Mouse (Mus musculus): ENCODE measurements around the gene Smg9. TPM values are rescaled to one million over a fixed set of nuclear protein-coding genes. Genes with fewer than 3 reads are reported as not detected.
A peak's percentile ranks its signal among the peaks of the same experiment; 100 is the strongest.

The Smg9 gene
- polyA plus RNA-seq, 1 experiment from 2014 or later, result 33.4 TPM

DNA sequence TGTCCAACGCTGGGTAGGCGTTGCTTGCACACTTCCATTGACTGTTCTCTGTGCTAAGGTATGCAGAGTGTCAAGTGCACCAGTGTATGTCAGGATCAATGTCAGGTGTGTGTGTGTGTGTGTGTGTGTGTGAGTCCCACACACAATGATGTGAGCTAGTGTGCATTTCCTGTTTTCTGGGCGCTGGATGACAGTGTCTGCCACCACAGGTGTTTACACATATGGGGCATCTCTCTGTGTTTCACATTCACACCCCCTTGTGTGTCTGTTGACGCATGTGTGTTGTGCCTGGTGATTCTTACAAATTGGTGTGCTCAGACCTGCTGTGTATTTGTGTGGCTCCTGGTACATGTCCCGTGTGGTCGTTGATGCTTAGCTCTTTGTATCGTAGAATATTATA lies 30.5 kb upstream of the Smg9 start:
- H3K36me3 ChIP-seq, result no peaks in the 10 kb centered on the region
- H3K4me1 ChIP-seq, result peaks cover 8% of the 10 kb centered on the region
- H3K9ac ChIP-seq (replicated peaks), result no peak overlapping the region
- H3K27ac ChIP-seq (replicated peaks), result no peak overlapping the region
- WGBS, result 88% methylated on average over 7 of the region's 7 CpGs
- H3K27me3 ChIP-seq, result peaks cover 3% of the 10 kb centered on the region; the same call in 1 of the 2 replicates
- H3K4me2 ChIP-seq (replicated peaks), result no peak overlapping the region
- no peak for ATAC-seq (replicated peaks)
- no peaks in the 10 kb centered on the region for H3K9me3 ChIP-seq
- H3K4me3 ChIP-seq, result no peak overlapping the region

DNA sequence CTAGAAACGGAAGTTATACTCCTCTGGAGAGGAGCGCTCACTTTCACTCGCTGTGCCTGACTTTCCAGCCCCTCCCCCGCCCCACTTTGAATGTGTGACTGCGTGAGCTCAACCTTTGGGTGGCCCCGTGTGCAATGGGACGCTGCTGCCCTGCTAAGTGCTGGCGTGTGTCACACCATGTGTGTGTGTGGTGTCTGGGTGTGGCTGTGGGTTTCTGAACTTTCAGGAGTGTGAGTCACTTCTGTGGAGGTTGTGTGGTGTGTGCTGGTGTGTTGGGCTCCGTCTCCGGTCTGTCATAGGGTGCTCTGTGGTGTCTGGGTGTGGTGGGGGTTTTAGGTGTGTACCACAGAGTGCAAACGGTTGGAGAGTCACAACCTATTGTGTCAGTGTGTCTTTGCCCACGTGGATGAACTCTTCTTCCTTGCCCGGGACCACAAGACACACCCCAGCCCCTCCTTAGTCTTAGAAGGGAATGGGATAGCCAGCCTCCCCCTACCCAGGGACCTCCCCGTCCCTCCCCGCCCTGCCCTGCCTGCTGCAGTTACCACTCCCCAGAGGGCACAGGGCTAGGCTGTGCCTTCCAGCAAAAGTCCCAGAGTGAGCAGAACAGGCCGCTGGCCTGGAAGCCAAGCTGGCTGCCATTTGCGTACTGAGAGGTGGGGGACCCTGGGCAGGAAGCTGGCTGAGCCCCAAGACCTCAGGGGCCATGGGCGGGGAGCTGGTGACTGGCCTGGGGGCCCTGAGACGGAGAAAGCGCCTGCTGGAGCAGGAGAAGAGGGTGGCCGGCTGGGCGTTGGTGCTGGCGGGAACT lies 29.5 kb upstream of the Smg9 start, which contains the start of gene Kcnn4:
Gene Kcnn4, plus strand, starts transcription at position 533 of the 811 bp plus-strand sequence.
- Histone ChIP-seq H3K4me3 (no peak within 1 kb of the TSS), H3K4me2 (replicated peaks) (no peak within 1 kb of the TSS), H3K9me3 (no peaks in the 10 kb centered on the region), H3K27me3 (no peaks in the 10 kb centered on the region), H3K36me3 (no peaks in the 10 kb centered on the region), H3K27ac (replicated peaks) (no peak within 1 kb of the TSS), H3K4me1 (peaks cover 10% of the 10 kb centered on the region), H3K9ac (replicated peaks) (no peak within 1 kb of the TSS)
- WGBS, result 46% methylated on average over 23 of the region's 23 CpGs
- no peak for ATAC-seq (replicated peaks)

DNA sequence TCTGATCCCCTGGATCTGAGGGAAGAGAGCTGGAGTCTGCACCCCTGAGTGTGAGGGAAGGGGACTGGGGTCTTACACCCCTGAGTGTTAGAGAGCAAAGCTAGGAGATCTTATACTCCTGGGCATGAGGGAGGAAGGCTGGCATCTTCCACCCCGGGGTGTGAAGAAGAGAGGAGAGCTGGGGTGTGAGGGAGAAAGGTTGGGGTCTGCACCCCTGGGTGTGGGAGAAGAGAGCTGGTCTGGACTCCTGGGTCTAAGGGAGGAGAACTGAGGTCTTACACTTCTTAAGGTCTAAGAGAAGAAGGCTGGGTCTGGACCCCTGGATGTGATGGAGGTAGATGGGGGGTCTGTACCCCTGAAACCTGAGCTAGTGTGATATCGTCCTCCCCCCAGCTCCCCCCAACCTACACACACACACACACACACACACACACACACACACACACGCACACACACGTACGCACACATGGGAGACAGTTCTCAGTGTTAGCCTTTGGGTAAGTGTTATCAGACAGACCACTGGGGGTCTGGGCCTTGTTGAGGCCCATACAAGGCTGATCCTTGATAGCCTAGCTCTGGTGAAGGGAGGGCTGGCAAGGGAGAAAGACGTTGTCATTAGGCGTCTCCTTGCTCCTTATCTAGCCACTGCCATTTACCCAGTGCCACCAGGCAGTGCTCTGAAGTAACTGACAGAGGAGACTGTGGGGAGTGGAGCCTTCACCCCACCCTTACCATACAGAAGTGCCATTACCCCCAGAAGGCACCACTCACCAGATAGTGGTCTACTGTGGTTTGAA lies 28.2 kb upstream of the Smg9 start:
- ATAC-seq (replicated peaks), result no peak

DNA sequence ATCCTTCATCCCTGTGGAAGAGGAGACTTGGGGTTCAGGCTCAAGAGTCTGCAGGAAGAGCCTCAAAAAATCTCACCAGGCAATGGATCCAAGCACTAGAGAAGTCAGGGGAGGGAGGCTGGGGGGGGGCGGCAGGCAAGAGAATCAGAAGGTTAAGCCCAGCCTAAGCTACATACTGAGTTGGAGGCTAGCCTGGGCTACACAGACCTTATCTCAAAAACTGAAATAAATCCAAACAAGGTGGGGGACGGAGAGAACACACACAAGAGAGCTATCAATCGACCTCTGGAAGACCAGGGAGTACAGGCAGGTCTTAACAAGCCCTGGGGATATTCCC lies 27.6 kb upstream of the Smg9 start:
- H3K27ac ChIP-seq (replicated peaks), result no peak overlapping the region
- WGBS, result 75% methylated on average over 3 of the region's 3 CpGs
- H3K9me3 ChIP-seq, result no peaks in the 10 kb centered on the region
- no peak for ATAC-seq (replicated peaks)
- H3K4me3 ChIP-seq, result no peak overlapping the region
- no peak overlapping the region for H3K4me2 ChIP-seq (replicated peaks)
- peaks cover 10% of the 10 kb centered on the region for H3K4me1 ChIP-seq
- no peaks in the 10 kb centered on the region for H3K27me3 ChIP-seq
- H3K9ac ChIP-seq (replicated peaks), result no peak overlapping the region
- H3K36me3 ChIP-seq, result no peaks in the 10 kb centered on the region

More for the DNA sequence above, 28.2 kb upstream of the Smg9 start:
- 80% methylated on average over 7 of the region's 7 CpGs for WGBS
- Histone ChIP-seq H3K4me3 (no peak overlapping the region), H3K27me3 (no peaks in the 10 kb centered on the region), H3K9ac (replicated peaks) (no peak overlapping the region), H3K4me2 (replicated peaks) (no peak overlapping the region), H3K27ac (replicated peaks) (no peak overlapping the region), H3K9me3 (no peaks in the 10 kb centered on the region), H3K36me3 (no peaks in the 10 kb centered on the region), H3K4me1 (peaks cover 10% of the 10 kb centered on the region)

DNA sequence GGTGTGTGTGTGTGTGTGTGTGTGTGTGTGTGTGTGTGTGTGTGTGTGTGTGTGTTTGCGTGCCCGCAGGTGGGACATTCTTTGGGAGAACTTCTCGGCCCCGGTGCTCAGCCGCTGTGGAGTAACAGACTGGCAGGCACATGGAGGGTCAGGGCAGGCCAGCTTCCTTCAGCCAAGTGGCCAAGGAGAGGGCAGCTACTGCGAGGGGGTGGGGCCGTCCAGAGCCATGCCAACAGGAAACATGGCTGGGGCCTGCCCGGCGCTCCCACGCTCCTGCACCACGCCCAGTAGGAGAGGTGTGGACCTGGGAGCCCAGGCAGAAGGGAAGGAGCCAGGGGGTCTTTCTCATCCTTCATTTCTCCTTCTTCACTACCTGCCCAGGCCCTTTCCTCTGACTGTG lies 27.1 kb upstream of the Smg9 start:
- peaks cover 4% of the 10 kb centered on the region; the same call in 1 of the 2 replicates for H3K27me3 ChIP-seq
- no peaks in the 10 kb centered on the region for H3K36me3 ChIP-seq
- no peak for ATAC-seq (replicated peaks)
- WGBS, result 94% methylated on average over 9 of the region's 11 CpGs
- H3K4me1 ChIP-seq, result peaks cover 16% of the 10 kb centered on the region
- no peak overlapping the region for H3K4me2 ChIP-seq (replicated peaks)
- no peaks in the 10 kb centered on the region for H3K9me3 ChIP-seq
- no peak overlapping the region for H3K4me3 ChIP-seq
- no peak overlapping the region for H3K27ac ChIP-seq (replicated peaks)
- H3K9ac ChIP-seq (replicated peaks), result no peak overlapping the region

DNA sequence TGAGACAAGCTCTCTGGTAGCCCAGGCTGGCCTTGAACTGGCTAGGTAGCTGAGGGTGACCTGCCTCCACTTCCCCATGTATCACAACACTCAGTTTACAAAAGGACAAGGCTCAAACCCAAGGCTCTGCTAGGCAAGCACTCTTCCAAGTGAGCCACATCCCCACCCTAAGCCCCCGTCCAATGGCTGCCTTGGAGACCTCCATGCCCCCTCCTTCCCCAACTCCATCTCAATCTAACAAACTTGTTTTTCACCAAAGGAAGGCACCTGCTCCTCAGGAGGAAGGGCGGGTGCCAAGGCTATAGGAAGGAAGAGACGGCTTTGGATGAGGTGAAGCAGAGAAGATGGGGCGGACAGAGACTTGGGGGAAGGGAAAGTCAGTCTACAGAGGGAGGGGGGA lies 26.6 kb upstream of the Smg9 start:
- H3K4me2 ChIP-seq (replicated peaks), result no peak overlapping the region
- no peak overlapping the region for H3K4me3 ChIP-seq
- ATAC-seq (replicated peaks), result no peak
- 72% methylated on average over 4 of the region's 4 CpGs for WGBS
- H3K36me3 ChIP-seq, result no peaks in the 10 kb centered on the region
- H3K27ac ChIP-seq (replicated peaks), result 0 out of 2 replicates have a peak overlapping the region, but pooled peaks have one; percentile 52
- peaks cover 18% of the 10 kb centered on the region for H3K4me1 ChIP-seq
- H3K9ac ChIP-seq (replicated peaks), result no peak overlapping the region
- H3K9me3 ChIP-seq, result no peaks in the 10 kb centered on the region
- peaks cover 7% of the 10 kb centered on the region; the same call in 1 of the 2 replicates for H3K27me3 ChIP-seq

DNA sequence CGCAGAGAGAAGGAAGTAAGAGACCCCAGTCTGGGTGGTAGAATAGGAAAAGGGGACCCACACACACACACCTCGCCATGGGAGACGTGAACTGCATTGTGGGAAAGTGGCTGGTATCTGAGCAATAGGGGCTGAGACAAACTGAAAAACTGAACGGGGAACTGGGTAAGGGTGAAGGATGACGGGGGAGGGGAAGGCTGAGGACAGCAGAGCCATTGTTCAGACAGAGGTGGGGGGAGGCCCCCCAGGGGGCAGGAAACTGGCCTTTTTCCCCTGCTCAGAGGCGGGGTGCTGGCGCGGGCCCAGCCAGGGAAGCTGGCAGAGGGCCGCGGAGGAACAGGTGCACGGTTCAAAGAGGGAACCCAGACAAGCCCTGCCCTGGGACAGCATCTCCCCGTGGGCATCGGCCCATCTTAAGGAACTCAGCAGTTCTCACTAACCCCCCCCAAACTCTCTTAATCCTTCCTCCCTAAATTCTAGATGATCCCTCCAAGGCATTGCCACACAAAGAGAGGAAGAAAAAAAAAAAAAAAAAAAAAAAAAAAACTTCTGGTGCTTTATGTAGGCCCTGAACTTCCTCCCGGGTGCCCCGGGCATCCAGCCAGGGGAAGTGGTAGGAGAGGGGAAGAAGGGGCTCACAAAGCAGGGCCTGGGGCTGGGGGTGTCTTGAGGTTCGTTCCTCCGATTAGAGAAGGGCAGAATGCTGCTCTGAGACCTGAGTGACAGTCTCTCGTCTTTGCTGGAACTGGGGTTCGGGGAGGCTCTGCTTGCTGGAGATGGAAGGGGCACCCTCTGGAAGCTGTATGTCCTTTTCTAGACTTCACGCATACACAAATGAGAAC lies 25.7 kb upstream of the Smg9 start:
- peaks cover 18% of the 10 kb centered on the region for H3K4me1 ChIP-seq
- H3K9ac ChIP-seq (replicated peaks), result no peak overlapping the region
- 20% methylated on average over 17 of the region's 20 CpGs for WGBS
- peaks cover 7% of the 10 kb centered on the region; the same call in 1 of the 2 replicates for H3K27me3 ChIP-seq
- H3K36me3 ChIP-seq, result no peaks in the 10 kb centered on the region
- ATAC-seq (replicated peaks), result peak; percentile 63
- no peaks in the 10 kb centered on the region for H3K9me3 ChIP-seq
- H3K27ac ChIP-seq (replicated peaks), result peak overlapping the region; percentile 52
- no peak overlapping the region for H3K4me3 ChIP-seq
- peak overlapping the region; percentile 23; the same call in 1 of the 2 replicates for H3K4me2 ChIP-seq (replicated peaks)

DNA sequence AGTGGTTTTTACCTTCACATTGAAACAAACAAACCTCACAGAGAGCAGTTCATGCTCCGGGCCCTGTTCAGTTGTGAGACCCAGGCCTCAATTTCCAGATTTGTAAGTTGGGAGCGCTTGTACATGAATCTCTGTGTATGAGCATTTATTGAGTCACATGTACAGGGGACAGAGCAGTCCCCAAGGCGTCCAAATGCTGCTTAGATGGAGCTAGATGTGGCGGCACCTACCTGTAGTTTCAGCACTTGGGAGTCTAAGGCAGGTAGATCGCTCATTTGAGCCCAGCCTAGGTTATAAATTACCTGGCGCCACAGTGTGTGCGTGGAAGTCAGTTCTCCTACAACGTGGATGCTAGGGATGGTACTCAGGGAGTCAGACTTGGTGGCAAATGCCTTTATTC lies 23.0 kb upstream of the Smg9 start:
- Histone ChIP-seq H3K9ac (replicated peaks) (no peak overlapping the region), H3K27ac (replicated peaks) (no peak overlapping the region), H3K4me3 (no peak overlapping the region), H3K36me3 (no peaks in the 10 kb centered on the region), H3K27me3 (peaks cover 7% of the 10 kb centered on the region; the same call in 1 of the 2 replicates), H3K4me2 (replicated peaks) (no peak overlapping the region), H3K9me3 (no peaks in the 10 kb centered on the region), H3K4me1 (peaks cover 18% of the 10 kb centered on the region)
- ATAC-seq (replicated peaks), result no peak
- 91% methylated on average over 8 of the region's 8 CpGs for WGBS

DNA sequence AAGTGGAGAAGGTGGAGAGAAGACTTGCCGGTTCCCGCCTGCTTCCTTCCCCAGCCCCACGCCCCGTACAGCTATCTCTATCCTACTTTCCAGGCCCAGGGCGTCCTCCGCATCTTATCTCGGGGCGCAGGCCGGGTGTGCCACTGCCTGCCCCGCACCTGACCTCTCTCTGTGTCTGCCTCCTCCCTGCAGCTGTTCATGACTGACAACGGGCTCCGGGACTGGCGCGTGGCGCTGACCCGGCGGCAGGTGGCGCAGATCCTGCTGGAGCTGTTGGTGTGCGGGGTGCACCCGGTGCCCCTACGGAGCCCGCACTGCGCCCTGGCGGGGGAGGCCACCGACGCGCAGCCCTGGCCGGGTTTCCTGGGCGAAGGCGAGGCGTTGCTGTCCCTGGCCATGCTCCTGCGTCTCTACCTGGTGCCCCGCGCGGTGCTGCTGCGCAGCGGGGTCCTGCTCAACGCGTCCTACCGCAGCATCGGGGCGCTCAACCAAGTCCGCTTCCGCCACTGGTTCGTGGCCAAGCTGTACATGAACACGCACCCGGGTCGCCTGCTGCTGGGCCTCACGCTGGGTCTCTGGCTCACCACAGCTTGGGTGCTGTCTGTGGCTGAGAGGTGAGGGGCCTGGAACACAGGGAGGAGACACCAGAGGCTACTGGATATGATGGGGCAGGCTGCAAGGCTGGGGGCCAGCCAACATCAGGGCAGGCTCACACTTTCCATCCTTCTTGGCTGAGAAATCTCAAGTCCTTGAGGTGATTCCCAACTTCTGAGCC lies 22.1 kb upstream of the Smg9 start:
- peak overlapping the region; percentile 28 for H3K4me3 ChIP-seq
- H3K9me3 ChIP-seq, result no peaks in the 10 kb centered on the region
- no peak for ATAC-seq (replicated peaks)
- no peaks in the 10 kb centered on the region for H3K36me3 ChIP-seq
- H3K27me3 ChIP-seq, result peaks cover 7% of the 10 kb centered on the region; the same call in 1 of the 2 replicates
- 5% methylated on average over 49 of the region's 49 CpGs for WGBS
- no peak overlapping the region for H3K9ac ChIP-seq (replicated peaks)
- H3K27ac ChIP-seq (replicated peaks), result no peak overlapping the region
- peaks cover 18% of the 10 kb centered on the region for H3K4me1 ChIP-seq
- peak overlapping the region; percentile 42 for H3K4me2 ChIP-seq (replicated peaks)

DNA sequence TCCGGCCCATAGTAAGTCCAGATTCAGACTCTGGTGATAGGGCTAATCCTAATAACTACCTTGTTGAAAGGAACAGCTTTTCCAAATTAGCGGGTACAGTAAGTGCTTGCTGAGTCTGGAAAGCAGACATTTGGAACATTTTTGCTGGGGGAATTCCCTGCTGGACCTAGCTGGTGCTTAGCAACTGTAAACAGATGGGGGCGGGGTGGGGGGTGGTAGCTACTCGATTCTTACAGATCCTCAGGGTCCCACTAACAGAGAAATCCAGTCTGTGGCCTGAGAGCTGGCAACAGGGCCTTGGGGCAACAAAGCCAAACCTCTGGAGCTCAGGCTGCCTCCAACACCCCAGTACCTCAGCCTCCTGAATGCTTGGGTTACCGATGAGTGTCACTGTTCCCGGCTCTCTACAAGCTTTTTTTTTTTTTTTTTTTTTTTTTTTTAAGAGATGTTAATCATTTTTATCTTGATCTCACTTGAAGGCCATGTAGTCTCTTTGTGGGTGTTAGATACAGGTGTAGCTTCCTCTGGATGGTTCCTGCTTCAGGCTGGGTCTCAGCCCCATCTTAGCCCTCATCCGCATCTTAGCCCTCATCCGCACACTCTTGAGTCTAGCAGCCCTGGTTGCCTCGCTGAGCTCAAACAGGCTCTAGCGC lies 21.2 kb upstream of the Smg9 start:
- Histone ChIP-seq H3K4me2 (replicated peaks) (no peak overlapping the region), H3K9me3 (no peaks in the 10 kb centered on the region), H3K27ac (replicated peaks) (no peak overlapping the region), H3K4me3 (no peak overlapping the region), H3K36me3 (no peaks in the 10 kb centered on the region), H3K4me1 (peaks cover 17% of the 10 kb centered on the region), H3K9ac (replicated peaks) (no peak overlapping the region), H3K27me3 (peaks cover 7% of the 10 kb centered on the region; the same call in 1 of the 2 replicates)
- 74% methylated on average over 10 of the region's 10 CpGs for WGBS
- no peak for ATAC-seq (replicated peaks)

DNA sequence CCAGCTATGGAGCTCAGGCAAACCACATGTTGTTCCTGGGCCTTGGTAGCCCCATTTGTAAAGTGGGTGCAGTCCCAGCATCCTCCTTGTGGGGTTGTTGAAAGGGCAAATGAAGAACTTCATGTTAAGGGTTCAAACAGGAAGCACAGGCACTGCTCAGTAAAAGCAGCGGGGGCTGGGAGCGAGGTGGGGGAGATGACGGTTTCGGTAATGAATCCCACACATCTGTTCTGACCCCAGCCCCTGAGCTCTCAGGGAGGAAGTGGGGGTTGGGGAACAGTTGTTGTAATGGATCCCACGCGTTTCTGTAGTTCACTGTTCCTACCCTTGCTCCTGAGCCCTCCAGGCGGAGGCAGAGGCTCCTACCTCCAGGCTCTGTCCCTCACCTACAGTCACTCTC lies 19.5 kb upstream of the Smg9 start:
- Histone ChIP-seq H3K27me3 (peaks cover 7% of the 10 kb centered on the region; the same call in 1 of the 2 replicates), H3K36me3 (no peaks in the 10 kb centered on the region), H3K27ac (replicated peaks) (no peak overlapping the region), H3K4me2 (replicated peaks) (no peak overlapping the region), H3K4me3 (no peak overlapping the region), H3K4me1 (peaks cover 11% of the 10 kb centered on the region), H3K9me3 (no peaks in the 10 kb centered on the region), H3K9ac (replicated peaks) (no peak overlapping the region)
- ATAC-seq (replicated peaks), result no peak
- 71% methylated on average over 7 of the region's 7 CpGs for whole genome bisulfite sequencing
